Mouse (Mus musculus): ENCODE results near the gene Lef1.

Lef1 gene

GRCm38 (mm10) chr3:131191454-131191853 is 81.2 kb downstream of the Lef1 start:
- DNase-seq (ENCODE audit: low spot score) = no peak

GRCm38 (mm10) chr3:131196050-131196449 is 85.8 kb downstream of the Lef1 start:
- DNase-seq (ENCODE audit: low spot score) = no peak

- no peak for DNase-seq (ENCODE audit: low spot score)
Measured at GRCm38 (mm10) chr3:131196507-131197019, 86.3 kb downstream of the Lef1 start.

- no peak for DNase-seq (ENCODE audit: low spot score)
Measured at GRCm38 (mm10) chr3:131198991-131199390, 88.7 kb downstream of the Lef1 start.

GRCm38 (mm10) chr3:131199590-131200288 is 89.5 kb downstream of the Lef1 start:
- DNase-seq (ENCODE audit: low spot score) = no peak

GRCm38 (mm10) chr3:131202311-131202710 is 92.0 kb downstream of the Lef1 start:
- DNase-seq (ENCODE audit: low spot score) = no peak

GRCm38 (mm10) chr3:131207846-131208245 is 97.6 kb downstream of the Lef1 start:
- DNase-seq (ENCODE audit: low spot score) = no peak

- no peak for DNase-seq (ENCODE audit: low spot score)
Measured at GRCm38 (mm10) chr3:131208265-131208891, 98.1 kb downstream of the Lef1 start.

GRCm38 (mm10) chr3:131212200-131212599 is 101.9 kb downstream of the Lef1 start:
- no peak for DNase-seq (ENCODE audit: low spot score)

- no peak for DNase-seq (ENCODE audit: low spot score)
Measured at GRCm38 (mm10) chr3:131214060-131214658, 103.9 kb downstream of the Lef1 start.

GRCm38 (mm10) chr3:131214841-131215240 is 104.6 kb downstream of the Lef1 start:
- DNase-seq (ENCODE audit: low spot score) = peak; percentile 24

- no peak for DNase-seq (ENCODE audit: low spot score)
Measured at GRCm38 (mm10) chr3:131218636-131219390, 108.5 kb downstream of the Lef1 start.

- DNase-seq (ENCODE audit: low spot score) = no peak
Measured at GRCm38 (mm10) chr3:131228083-131228482, 117.8 kb downstream of the Lef1 start.

- no peak for DNase-seq (ENCODE audit: low spot score)
Measured at GRCm38 (mm10) chr3:131237061-131237460, 126.8 kb downstream of the Lef1 start.

- DNase-seq (ENCODE audit: low spot score) = peak; percentile 77
Measured at GRCm38 (mm10) chr3:131237785-131238633, 127.7 kb downstream of the Lef1 start.

GRCm38 (mm10) chr3:131245766-131246578 is 135.7 kb downstream of the Lef1 start:
- DNase-seq (ENCODE audit: low spot score) = peak; percentile 45

GRCm38 (mm10) chr3:131246579-131247046 is 136.3 kb downstream of the Lef1 start:
- no peak for DNase-seq (ENCODE audit: low spot score)

GRCm38 (mm10) chr3:131247447-131247846 is 137.2 kb downstream of the Lef1 start:
- no peak for DNase-seq (ENCODE audit: low spot score)

GRCm38 (mm10) chr3:131247851-131248250 is 137.6 kb downstream of the Lef1 start:
- no peak for DNase-seq (ENCODE audit: low spot score)

GRCm38 (mm10) chr3:131248444-131248843 is 138.2 kb downstream of the Lef1 start:
- DNase-seq (ENCODE audit: low spot score) = no peak
